17 mouse cellular contexts compared by ENCODE assay signal in genomic region chr4:48975810-48976209, GRCm38 (mm10).
"Had no signal": no experiment of that assay in that cellular context is flagged by ENCODE, and none has a peak within 500 bp of the region (broad histone marks: within the 10 kb centered on the region; RNA-seq: fewer than 3 reads in every experiment).

No protein-coding gene starts in this region.

- ATAC-seq: hindbrain, postnatal 0 days; intestine, embryonic 16.5 days; liver, embryonic 12.5 days had no signal

- DNase-seq: gastrocnemius, postnatal 14 days; gastrocnemius, postnatal 36 days; heart, adult 11 months; heart, adult 2 months; heart, postnatal 14 days; heart, postnatal 36 days; kidney, adult 11 months; kidney, adult 2 months; kidney, adult 9 months; kidney, postnatal 14 days; kidney, postnatal 36 days; layer of hippocampus, adult 9-11 months; layer of hippocampus, postnatal 36 days; left cerebral cortex, postnatal 4 days had no signal
